Mouse (Mus musculus) cortical plate, adult 2 months (tissue): Measurements from ENCODE around the gene Fuk. TPM values are rescaled to one million over a fixed set of nuclear protein-coding genes. Genes with fewer than 3 reads are reported as not detected.
A peak's percentile ranks its signal among the peaks of the same experiment; 100 is the strongest.

ENCODE experiments used
- H3K27ac ChIP-seq: fragments of 200-500 bp; 2 replicates; pipeline ENCODE4 v1.5.1; 2012; ENCODE audit warnings: low read length, control low read depth, inconsistent platforms; ENCODE audit not compliant: insufficient read depth
- H3K4me1 ChIP-seq: fragments of 200-500 bp; 2 replicates; pipeline ENCODE4 v1.6.1; 2011; ENCODE audit warnings: low read length; ENCODE audit not compliant: control insufficient read depth, insufficient read depth
- H3K4me3 ChIP-seq: fragments of 200-500 bp; 2 replicates; pipeline ENCODE4 v1.5.1; 2011; ENCODE audit warnings: mild to moderate bottlenecking, low read length, control low read depth; ENCODE audit not compliant: insufficient read depth
- CTCF ChIP-seq: fragments of 200-500 bp; IDR thresholded peaks from 2 replicates; pipeline ENCODE4 v1.5.1; 2011; ENCODE audit warnings: mild to moderate bottlenecking, control low read depth, low read length; ENCODE audit not compliant: insufficient read depth; ENCODE audit errors: extremely low read depth
- POLR2A ChIP-seq: fragments of 200-500 bp; IDR thresholded peaks from 2 replicates; pipeline ENCODE4 v1.6.1; 2011; ENCODE audit warnings: mild to moderate bottlenecking, low read length, control low read depth; ENCODE audit not compliant: insufficient read depth; ENCODE audit errors: extremely low read depth
- polyA plus RNA-seq: library from polyadenylated mRNA; depleted of rRNA; stranded (reverse); fragments of >200 nt; gene quantifications from 2 replicates; pipeline ENCODE4 v1.2.3, GENCODE M21; 2012; rRNA removed

Gene Fuk
- polyA plus RNA-seq, 1 experiment, result 18.2 TPM

GRCm38 (mm10) chr8:110847645-110848495 lies 54.4 kb downstream of the Fuk start:
- peaks cover 3% of the 10 kb centered on the region; the same call in 1 of the 2 replicates for H3K4me1 ChIP-seq

GRCm38 (mm10) chr8:110847171-110847549 lies 55.1 kb downstream of the Fuk start:
- Histone ChIP-seq H3K4me1 (peaks cover 3% of the 10 kb centered on the region; the same call in 1 of the 2 replicates), H3K27ac (0 out of 2 replicates have a peak overlapping the region, but pooled peaks have one; percentile 13), H3K4me3 (peak overlapping the region; percentile 86)
- TF ChIP-seq CTCF, result no peak

More at GRCm38 (mm10) chr8:110847645-110848495, 54.4 kb downstream of the Fuk start:
- Histone ChIP-seq H3K4me3 (peak overlapping the region; percentile 86), H3K27ac (no peak overlapping the region)
- TF ChIP-seq POLR2A, result no peak
- no peak for TF ChIP-seq CTCF

GRCm38 (mm10) chr8:110846405-110847170 lies 55.7 kb downstream of the Fuk start, which contains the start of the genes Cog4 and Sf3b3:
TSS of gene Cog4 (plus strand) at chr8:110846600.
TSS of gene Sf3b3 (minus strand) at chr8:110846787.
- Histone ChIP-seq H3K4me1 (peaks cover 3% of the 10 kb centered on the region; the same call in 1 of the 2 replicates), H3K4me3 (peak within 1 kb of the TSS; percentile 86), H3K27ac (peak within 1 kb of the TSS; percentile 76)
- no peak for TF ChIP-seq CTCF
- peak; percentile 87 for TF ChIP-seq POLR2A

- TF ChIP-seq CTCF (no peak), POLR2A (no peak)
- Histone ChIP-seq H3K27ac (peak overlapping the region; percentile 76), H3K4me1 (peaks cover 3% of the 10 kb centered on the region; the same call in 1 of the 2 replicates)
Observed at GRCm38 (mm10) chr8:110845821-110846404, 56.4 kb downstream of the Fuk start.

GRCm38 (mm10) chr8:110844941-110845340 lies 57.3 kb downstream of the Fuk start:
- TF ChIP-seq CTCF, result no peak
- TF ChIP-seq POLR2A, result no peak
- H3K4me1 ChIP-seq, result peaks cover 3% of the 10 kb centered on the region; the same call in 1 of the 2 replicates
- no peak overlapping the region for H3K4me3 ChIP-seq
- H3K27ac ChIP-seq, result no peak overlapping the region

More at GRCm38 (mm10) chr8:110845821-110846404, 56.4 kb downstream of the Fuk start:
- peak overlapping the region; percentile 86 for H3K4me3 ChIP-seq

GRCm38 (mm10) chr8:110843207-110843606 lies 59.1 kb downstream of the Fuk start:
- TF ChIP-seq CTCF, result no peak
- TF ChIP-seq POLR2A, result no peak
- no peak overlapping the region for H3K27ac ChIP-seq
- H3K4me3 ChIP-seq, result no peak overlapping the region
- H3K4me1 ChIP-seq, result peaks cover 3% of the 10 kb centered on the region; the same call in 1 of the 2 replicates

GRCm38 (mm10) chr8:110842012-110842574 lies 60.2 kb downstream of the Fuk start:
- Histone ChIP-seq H3K4me1 (peaks cover 3% of the 10 kb centered on the region; the same call in 1 of the 2 replicates), H3K4me3 (no peak overlapping the region), H3K27ac (no peak overlapping the region)
- TF ChIP-seq POLR2A (no peak), CTCF (no peak)

Other genes with a start within 250 kb of the Fuk start
- gene Mtss1l, start 181.0 kb downstream of the Fuk start, polyA plus RNA-seq, result 156 and 161 TPM in 2 replicates
- 103 and 108 TPM in 2 replicates for gene Il34, start 96.6 kb downstream of the Fuk start, polyA plus RNA-seq
- 41.8 and 42.9 TPM in 2 replicates for gene Cog4, start 55.9 kb downstream of the Fuk start, polyA plus RNA-seq
- gene Sf3b3, start 55.7 kb downstream of the Fuk start, polyA plus RNA-seq, result 36.8 and 37.4 TPM in 2 replicates
- 57.8 and 64.8 TPM in 2 replicates for gene St3gal2, start 17.4 kb upstream of the Fuk start, polyA plus RNA-seq
- 23.8 TPM in 2 replicates for gene Ddx19a, start 95.3 kb upstream of the Fuk start, polyA plus RNA-seq
- 13.0 and 13.4 TPM in 2 replicates for gene Ddx19b, start 129.3 kb upstream of the Fuk start, polyA plus RNA-seq
- 70.9 and 71.7 TPM in 2 replicates for gene Aars, start 130.7 kb upstream of the Fuk start, polyA plus RNA-seq
- not detected in 2 replicates for gene Exosc6, start 153.9 kb upstream of the Fuk start, polyA plus RNA-seq
- gene Clec18a, start 189.9 kb upstream of the Fuk start, polyA plus RNA-seq, result 6.0 and 7.5 TPM in 2 replicates
- gene Pdpr, start 192.1 kb upstream of the Fuk start, polyA plus RNA-seq, result 14.7 and 15.8 TPM in 2 replicates